Mouse (Mus musculus): ENCODE results near the gene Habp4. TPM values are rescaled to one million over a fixed set of nuclear protein-coding genes. Genes with fewer than 3 reads are reported as not detected.
A peak's percentile ranks its signal among the peaks of the same experiment; 100 is the strongest.

Gene Habp4
- polyA plus RNA-seq (2012; rRNA removed) = 27.6 and 33.9 TPM in 2 replicates
- polyA plus RNA-seq (2014; fragmentation: Nextera tagmentation; extraction: Ambion mirVana) = 30.1 and 35.2 TPM in 2 replicates

DNA sequence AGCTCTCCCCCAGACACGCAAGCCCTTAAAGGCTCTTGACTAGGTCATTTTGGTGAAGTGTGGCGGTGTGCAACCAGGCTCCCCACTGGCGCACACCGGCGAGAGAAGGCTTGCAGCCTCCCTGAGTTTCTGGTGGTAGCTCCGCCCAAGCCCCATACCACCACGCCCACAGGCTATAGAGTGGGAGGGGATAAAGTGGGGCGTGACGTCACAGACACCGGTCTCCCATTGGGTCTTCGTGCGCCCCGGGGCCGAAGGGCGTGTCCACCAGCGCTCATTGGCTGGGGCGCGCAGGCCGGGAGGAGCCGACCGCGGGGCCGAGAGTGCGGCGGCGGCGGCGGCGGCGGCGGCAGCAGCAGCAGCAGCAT lies at the start of gene Habp4:
Habp4 (plus strand) TSS at position 277 of the 368 bp plus-strand sequence.
- 0% methylated on average over 27 of the region's 31 CpGs for WGBS
- Histone ChIP-seq H3K27ac (replicated peaks; ENCODE audit: low read depth, low read length) (peak within 1 kb of the TSS; percentile 81), H3K4me3 (replicated peaks; ENCODE audit: low read length) (peak within 1 kb of the TSS; percentile 85), H3K9ac (ENCODE audit: low read depth, low read length, severe bottlenecking) (peak within 1 kb of the TSS; percentile 89), H3K4me1 (ENCODE audit: control insufficient read depth, insufficient read depth, low read length) (peaks cover 13% of the 10 kb centered on the region), H3K27me3 (ENCODE audit: control insufficient read depth, insufficient read depth, low read length) (no peaks in the 10 kb centered on the region), H3K4me2 (replicated peaks; ENCODE audit: low read depth, low read length, severe bottlenecking) (peak within 1 kb of the TSS; percentile 99), H3K9me3 (ENCODE audit: control insufficient read depth, low read length) (peaks cover 13% of the 10 kb centered on the region; the same call in 1 of the 2 replicates), H3K36me3 (ENCODE audit: control insufficient read depth, insufficient read depth, low read length) (no peaks in the 10 kb centered on the region)
- ATAC-seq (ENCODE audit: low FRiP score, low read depth) (peak; percentile 100), DNase-seq (ENCODE audit: low spot score) (peak; percentile 99)
- no peak for TF ChIP-seq POLR2A (IDR thresholded peaks at IDR 0.05; ENCODE audit: borderline replicate concordance, extremely low read depth, insufficient read depth, insufficient read length)

DNA sequence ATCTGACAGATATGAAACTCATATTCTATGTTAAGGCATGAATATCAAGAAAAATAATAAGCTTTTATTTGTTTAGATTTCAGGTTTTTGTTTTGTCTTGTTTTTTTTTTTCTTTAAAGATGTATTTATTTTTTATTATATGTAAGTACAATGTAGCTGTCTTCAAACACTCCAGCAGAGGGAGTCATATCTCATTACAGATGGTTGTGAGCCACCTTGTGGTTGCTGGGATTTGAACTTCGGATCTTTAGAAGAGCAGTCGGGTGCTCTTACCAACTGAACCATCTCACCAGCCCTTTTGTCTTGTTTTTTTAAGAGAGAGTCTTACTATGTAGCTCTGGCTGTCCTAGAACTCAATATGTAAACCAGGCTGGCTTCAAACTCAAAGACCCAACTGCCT lies 44.2 kb upstream of the Habp4 start:
- WGBS = 51% methylated on average over 2 of the region's 2 CpGs
- Histone ChIP-seq H3K27ac (replicated peaks; ENCODE audit: low read depth, low read length) (no peak overlapping the region), H3K9ac (ENCODE audit: low read depth, low read length, severe bottlenecking) (no peak overlapping the region), H3K4me3 (replicated peaks; ENCODE audit: low read length) (no peak overlapping the region), H3K9me3 (ENCODE audit: control insufficient read depth, low read length) (no peaks in the 10 kb centered on the region), H3K27me3 (ENCODE audit: control insufficient read depth, insufficient read depth, low read length) (no peaks in the 10 kb centered on the region), H3K4me1 (ENCODE audit: control insufficient read depth, insufficient read depth, low read length) (no peaks in the 10 kb centered on the region), H3K36me3 (ENCODE audit: control insufficient read depth, insufficient read depth, low read length) (no peaks in the 10 kb centered on the region), H3K4me2 (replicated peaks; ENCODE audit: low read depth, low read length, severe bottlenecking) (no peak overlapping the region)
- TF ChIP-seq POLR2A (IDR thresholded peaks at IDR 0.05; ENCODE audit: borderline replicate concordance, extremely low read depth, insufficient read depth, insufficient read length) = no peak
- DNase-seq (ENCODE audit: low spot score) (no peak), ATAC-seq (ENCODE audit: low FRiP score, low read depth) (no peak)

DNA sequence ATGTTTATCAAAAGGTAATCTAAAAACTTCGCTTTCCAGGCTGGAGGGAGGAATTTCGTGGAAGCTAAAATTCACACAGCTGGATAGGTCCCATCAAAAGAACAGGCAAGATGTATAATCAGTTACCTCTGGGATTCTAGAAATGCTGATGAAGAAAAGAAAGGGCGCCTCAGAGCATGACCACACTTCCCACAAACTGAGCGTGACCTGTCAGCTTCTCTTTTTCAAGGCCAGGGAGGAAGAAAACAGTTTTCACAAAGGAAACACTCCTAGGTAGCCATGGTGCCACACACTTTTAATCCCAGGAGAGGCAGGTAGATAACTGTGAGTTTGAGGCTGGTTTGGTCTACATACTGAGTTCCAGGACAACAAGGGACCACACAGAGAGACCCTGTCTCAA lies 40.9 kb upstream of the Habp4 start:
- Histone ChIP-seq H3K4me3 (replicated peaks; ENCODE audit: low read length) (no peak overlapping the region), H3K9ac (ENCODE audit: low read depth, low read length, severe bottlenecking) (no peak overlapping the region), H3K27ac (replicated peaks; ENCODE audit: low read depth, low read length) (no peak overlapping the region), H3K9me3 (ENCODE audit: control insufficient read depth, low read length) (0 out of 2 replicates have a peak, but pooled peaks cover 4% of the 10 kb centered on the region), H3K27me3 (ENCODE audit: control insufficient read depth, insufficient read depth, low read length) (no peaks in the 10 kb centered on the region), H3K36me3 (ENCODE audit: control insufficient read depth, insufficient read depth, low read length) (no peaks in the 10 kb centered on the region), H3K4me1 (ENCODE audit: control insufficient read depth, insufficient read depth, low read length) (no peaks in the 10 kb centered on the region), H3K4me2 (replicated peaks; ENCODE audit: low read depth, low read length, severe bottlenecking) (no peak overlapping the region)
- WGBS = 81% methylated on average over 4 of the region's 4 CpGs
- DNase-seq (ENCODE audit: low spot score) (no peak), ATAC-seq (ENCODE audit: low FRiP score, low read depth) (no peak)
- TF ChIP-seq POLR2A (IDR thresholded peaks at IDR 0.05; ENCODE audit: borderline replicate concordance, extremely low read depth, insufficient read depth, insufficient read length) = no peak

DNA sequence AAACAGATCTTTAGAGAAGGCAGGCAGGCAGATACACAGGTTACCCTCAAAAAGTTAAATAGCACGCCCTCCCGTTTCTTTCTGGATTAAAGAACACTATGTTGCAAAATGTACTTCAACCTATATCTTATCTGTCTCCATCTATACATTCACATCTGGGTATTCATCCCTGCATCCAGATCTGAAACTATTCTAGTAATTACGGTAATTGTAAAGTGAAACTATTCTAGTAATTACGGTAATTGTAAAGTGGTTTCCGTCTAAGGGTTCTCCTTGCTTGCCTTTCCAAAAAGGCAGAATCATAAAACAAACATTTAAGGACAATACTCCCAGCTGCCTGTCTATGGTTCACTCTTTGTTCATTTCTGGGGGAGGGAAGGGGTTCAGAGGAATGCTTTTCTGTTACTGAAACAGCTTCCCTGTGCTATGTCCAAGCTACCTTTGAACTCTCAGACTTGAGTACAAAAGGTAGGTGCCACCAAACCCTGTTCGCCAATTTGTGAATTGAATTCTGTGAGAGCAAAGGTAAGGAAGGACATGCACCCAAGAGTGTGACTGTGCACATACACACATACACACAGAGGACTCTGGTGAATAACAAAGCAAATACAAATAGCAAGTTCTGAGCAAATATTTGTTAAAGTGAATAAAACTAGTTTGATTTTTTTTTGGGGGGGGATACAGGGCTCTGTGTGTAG lies 38.0 kb upstream of the Habp4 start:
- DNase-seq (ENCODE audit: low spot score) (no peak), ATAC-seq (ENCODE audit: low FRiP score, low read depth) (no peak)
- H3K9me3 ChIP-seq (ENCODE audit: control insufficient read depth, low read length) = 0 out of 2 replicates have a peak, but pooled peaks cover 4% of the 10 kb centered on the region
- no peaks in the 10 kb centered on the region for H3K36me3 ChIP-seq (ENCODE audit: control insufficient read depth, insufficient read depth, low read length)
- no peaks in the 10 kb centered on the region for H3K4me1 ChIP-seq (ENCODE audit: control insufficient read depth, insufficient read depth, low read length)
- WGBS = 36% methylated on average over 6 of the region's 6 CpGs
- no peak overlapping the region for H3K27ac ChIP-seq (replicated peaks; ENCODE audit: low read depth, low read length)
- no peak overlapping the region for H3K4me2 ChIP-seq (replicated peaks; ENCODE audit: low read depth, low read length, severe bottlenecking)
- no peak overlapping the region for H3K9ac ChIP-seq (ENCODE audit: low read depth, low read length, severe bottlenecking)
- no peaks in the 10 kb centered on the region for H3K27me3 ChIP-seq (ENCODE audit: control insufficient read depth, insufficient read depth, low read length)
- TF ChIP-seq POLR2A (IDR thresholded peaks at IDR 0.05; ENCODE audit: borderline replicate concordance, extremely low read depth, insufficient read depth, insufficient read length) = no peak
- no peak overlapping the region for H3K4me3 ChIP-seq (replicated peaks; ENCODE audit: low read length)

DNA sequence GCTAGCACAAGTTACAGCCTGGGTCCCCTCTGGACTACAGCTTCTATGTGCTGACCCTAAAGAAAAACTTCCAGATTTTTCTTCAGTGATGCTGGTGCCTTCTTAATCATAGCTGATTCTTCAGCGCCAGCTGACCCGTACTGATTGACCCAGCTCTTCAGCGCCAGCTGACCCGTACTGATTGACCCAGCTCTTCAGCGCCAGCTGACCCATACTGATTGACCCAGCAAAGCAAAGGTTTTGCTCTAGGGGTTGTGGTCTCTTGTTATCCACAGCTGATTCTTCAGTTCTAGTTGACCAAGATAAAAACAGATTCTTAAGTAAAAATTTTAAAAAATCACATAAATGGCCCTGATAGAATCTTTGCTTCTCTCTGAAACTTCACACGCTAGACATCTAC lies 36.7 kb upstream of the Habp4 start:
- ATAC-seq (ENCODE audit: low FRiP score, low read depth) = no peak

More for the DNA sequence above, 36.7 kb upstream of the Habp4 start:
- Histone ChIP-seq H3K4me3 (replicated peaks; ENCODE audit: low read length) (no peak overlapping the region), H3K9ac (ENCODE audit: low read depth, low read length, severe bottlenecking) (no peak overlapping the region), H3K27me3 (ENCODE audit: control insufficient read depth, insufficient read depth, low read length) (no peaks in the 10 kb centered on the region), H3K27ac (replicated peaks; ENCODE audit: low read depth, low read length) (no peak overlapping the region), H3K4me2 (replicated peaks; ENCODE audit: low read depth, low read length, severe bottlenecking) (no peak overlapping the region), H3K4me1 (ENCODE audit: control insufficient read depth, insufficient read depth, low read length) (no peaks in the 10 kb centered on the region), H3K9me3 (ENCODE audit: control insufficient read depth, low read length) (0 out of 2 replicates have a peak, but pooled peaks cover 4% of the 10 kb centered on the region), H3K36me3 (ENCODE audit: control insufficient read depth, insufficient read depth, low read length) (no peaks in the 10 kb centered on the region)
- WGBS = 95% methylated on average over 6 of the region's 6 CpGs
- no peak for TF ChIP-seq POLR2A (IDR thresholded peaks at IDR 0.05; ENCODE audit: borderline replicate concordance, extremely low read depth, insufficient read depth, insufficient read length)
- no peak for DNase-seq (ENCODE audit: low spot score)
